Comparison of ENCODE assay signal across 8 mouse cellular contexts in the genomic region with DNA sequence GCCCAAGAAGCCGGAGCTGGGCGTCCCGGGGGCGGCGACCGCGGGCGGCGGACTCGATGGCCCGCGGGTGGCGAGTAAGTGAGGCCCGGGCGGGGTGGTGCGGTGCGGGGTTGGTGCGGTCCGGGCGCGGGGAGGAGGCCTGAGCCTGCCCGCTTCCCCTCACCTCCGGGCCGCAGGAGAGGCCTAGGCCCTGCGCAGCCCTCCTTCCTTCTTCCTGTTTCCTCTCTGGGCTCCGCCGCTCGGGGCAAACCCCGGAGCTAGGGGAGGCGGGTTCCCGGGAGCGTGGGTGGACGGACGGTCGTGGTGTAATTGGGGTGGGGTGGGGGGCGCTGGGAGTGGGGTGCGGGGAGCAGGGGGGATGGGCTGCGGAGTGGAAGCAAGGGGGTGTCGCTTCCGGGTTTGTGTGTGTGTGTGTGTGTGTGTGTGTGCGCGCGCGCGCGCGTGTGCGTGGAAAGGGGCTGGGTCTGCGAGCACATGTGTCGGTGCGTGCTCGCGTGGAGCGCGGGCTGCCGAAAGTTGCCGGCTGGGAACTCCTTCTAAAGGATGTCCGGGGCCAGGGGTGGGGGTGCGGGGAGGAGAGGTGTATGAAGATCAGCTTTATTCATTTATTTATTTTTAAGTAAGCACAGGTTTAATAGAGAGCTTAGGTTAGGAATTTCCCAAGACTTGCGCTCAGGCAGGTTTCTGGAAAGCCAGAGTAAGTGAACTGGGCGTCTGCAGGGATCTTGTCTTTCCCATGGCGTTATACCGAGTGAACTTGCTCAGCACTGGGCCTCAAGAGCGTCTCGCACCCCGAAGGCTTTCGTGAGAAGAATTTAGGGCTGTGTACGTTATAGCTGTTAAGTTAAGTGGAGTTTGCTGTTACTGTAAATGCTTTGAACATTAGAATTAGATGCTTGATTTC. TPM values are rescaled to one million over a fixed set of nuclear protein-coding genes. Genes with fewer than 3 reads are reported as not detected.
A peak's percentile ranks its signal among the peaks of the same experiment; 100 is the strongest.
DNase-seq lines count a peak whose midpoint lies in the region; ATAC-seq lines count a peak whose summit lies in the region.

No protein-coding gene starts in this region.

- WGBS in hindbrain, embryonic 11.5 days: under 1% methylated on average over 46 of the region's 68 CpGs

- no peaks in the 10 kb centered on the region for H3K9me3 ChIP-seq in hindbrain, embryonic 11.5 days (ENCODE audit: control insufficient read depth, low read length)

- H3K27me3 ChIP-seq in hindbrain, embryonic 11.5 days (ENCODE audit: control insufficient read depth, insufficient read depth, low read length): no peaks in the 10 kb centered on the region

- H3K27ac ChIP-seq in hindbrain, embryonic 11.5 days (ENCODE audit: low read depth, low read length): peak overlapping the region; percentile 99

- peak overlapping the region; percentile 77 for H3K4me2 ChIP-seq in hindbrain, embryonic 11.5 days (replicated peaks; ENCODE audit: low read depth, low read length)

- H3K4me1 ChIP-seq in hindbrain, embryonic 11.5 days (replicated peaks; ENCODE audit: control insufficient read depth, insufficient read depth, low read length): no peaks in the 10 kb centered on the region; the same call in 1 of the 2 replicates

- no peaks in the 10 kb centered on the region for H3K36me3 ChIP-seq in hindbrain, embryonic 11.5 days (ENCODE audit: control insufficient read depth, insufficient read depth, low read length)

- H3K4me3 ChIP-seq in hindbrain, embryonic 11.5 days (ENCODE audit: low read depth, low read length): peak overlapping the region; percentile 99

- H3K9ac ChIP-seq in hindbrain, embryonic 11.5 days (ENCODE audit: low read depth, low read length): peak overlapping the region; percentile 95

- peak; percentile 57 for DNase-seq in MN1 (ENCODE audit: low spot score)
- peak; percentile 77 for DNase-seq in cerebellum, adult 9-10 months
- DNase-seq in frontal cortex, postnatal 10 days (ENCODE audit: low spot score in 2 of 2): peak; percentile 71 to 72
- peak; percentile 65 for DNase-seq in hindbrain, embryonic 11.5 days (ENCODE audit: low spot score)
- DNase-seq in layer of hippocampus, postnatal 25 days (ENCODE audit: extremely low spot score in 1 of 2, low spot score in 1 of 2): peak; percentile 64 to 72
- DNase-seq in lung, postnatal 10 days: peak; percentile 85
- DNase-seq in retina, embryonic 14.5 days (ENCODE audit: low spot score): peak; percentile 43
- DNase-seq in thymus, postnatal 36 days: peak; percentile 80 to 85

- peak; percentile 70 for ATAC-seq in hindbrain, embryonic 11.5 days (ENCODE audit: low FRiP score)

RNA-seq across cellular contexts. Expression of gene Pan3, which starts 1.2 kb away (rescaled TPM):
- polyA plus RNA-seq in hindbrain, embryonic 11.5 days (2014; fragmentation: Nextera tagmentation; extraction: Ambion mirVana): 43.6 and 63.8 TPM in 2 replicates
- total RNA-seq in layer of hippocampus, postnatal 25 days (2021): 100 to 1,000 TPM in 1 of 2 experiments, 10 to 100 TPM in 1; 76.1 to 101 TPM

RNA-seq across cellular contexts. Expression of gene Flt3, which starts 30.9 kb away (rescaled TPM):
- polyA plus RNA-seq in hindbrain, embryonic 11.5 days (2014; fragmentation: Nextera tagmentation; extraction: Ambion mirVana): 0.14 and 0.15 TPM in 2 replicates
- 1 to 10 TPM; 6.7 to 8.0 TPM for total RNA-seq in layer of hippocampus, postnatal 25 days (2021)

Comparison
In these comparisons a context has a peak if more than half of its experiments do, and no peak if none do; other contexts are left out.
1. Peak in every context shown above with its lines: DNase-seq, ATAC-seq, H3K4me3 ChIP-seq and H3K27ac ChIP-seq.